Mouse (Mus musculus) cerebellum, adult 8-10 months (tissue): ENCODE measurements around the gene Wdr70.

ENCODE experiments used
- DNase-seq: peaks from one replicate; pipeline ENCODE4 v3.0.0; 2022

Gene Wdr70

DNA sequence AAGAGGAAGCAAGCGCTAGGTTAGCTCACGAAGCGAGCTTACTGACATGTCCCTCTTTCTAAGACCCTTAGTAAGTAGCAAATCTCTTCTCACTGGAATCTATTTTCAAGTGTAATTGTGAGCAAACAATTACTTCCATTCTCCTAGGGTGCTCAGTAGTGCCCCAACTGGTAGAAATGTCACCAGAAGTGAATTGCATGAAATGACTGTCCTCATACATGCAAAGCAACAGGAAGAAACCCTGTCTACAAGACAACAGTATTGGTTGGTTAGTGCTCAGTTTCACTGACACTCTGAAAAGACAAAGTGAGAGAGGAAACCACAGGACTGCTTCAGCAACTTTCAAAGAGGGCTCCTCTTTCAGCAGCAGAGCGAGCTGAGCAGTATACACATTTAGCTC is 173.6 kb downstream of the Wdr70 start:
- no peak for DNase-seq

DNA sequence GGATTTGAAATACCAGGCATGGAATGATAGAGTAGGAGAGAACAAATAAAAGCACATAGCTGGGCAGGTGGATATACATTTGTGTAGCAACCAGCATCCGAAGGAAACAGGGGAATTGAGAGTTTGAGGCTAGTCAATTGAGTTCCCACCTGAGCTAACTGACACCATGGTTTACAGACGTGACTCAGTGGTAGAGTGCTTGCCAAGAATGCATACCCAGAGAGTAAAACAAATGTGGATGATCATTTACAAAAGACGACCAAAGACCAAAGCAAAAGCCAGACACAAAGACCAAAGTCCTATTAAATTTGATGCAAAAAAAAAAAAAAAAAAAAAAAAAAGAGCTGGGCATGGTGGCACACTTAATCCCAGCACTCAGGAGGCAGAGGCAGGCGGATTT is 175.7 kb downstream of the Wdr70 start:
- DNase-seq, result no peak

DNA sequence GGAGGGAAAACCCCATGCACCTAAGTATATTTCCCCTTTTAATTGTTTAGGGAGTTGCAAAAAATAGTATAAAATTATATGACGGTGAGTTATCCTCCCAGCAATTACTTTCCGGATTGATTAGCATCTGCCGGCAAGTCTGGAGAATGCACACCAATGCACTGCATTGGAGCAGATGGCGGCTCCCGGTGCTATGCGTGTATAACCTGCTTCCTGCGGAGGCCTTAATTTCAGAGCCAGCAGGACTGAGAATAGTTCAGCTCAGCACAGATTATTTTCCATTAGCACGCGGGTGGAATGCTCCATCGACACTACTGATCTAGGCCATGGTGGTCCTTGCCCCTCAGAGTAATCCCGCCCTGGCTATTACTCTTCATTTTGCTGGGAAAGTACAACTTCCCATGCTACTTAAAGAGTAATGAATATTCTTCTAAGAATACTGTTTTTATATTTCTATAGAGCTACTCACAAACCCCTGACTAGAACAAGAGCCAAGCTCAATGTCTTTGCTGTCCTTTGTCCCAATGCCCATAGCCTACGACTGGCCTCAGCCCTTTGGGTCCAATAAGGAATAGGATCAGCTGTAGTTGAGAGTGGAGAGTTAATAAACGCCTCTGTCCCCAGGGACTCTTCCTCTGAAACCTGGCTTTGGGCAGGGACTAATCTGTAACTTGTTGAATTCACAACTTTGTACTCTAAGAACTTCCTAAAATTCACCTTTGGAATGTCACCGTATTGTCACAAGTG is 176.5 kb downstream of the Wdr70 start:
- peak; percentile 56 for DNase-seq

- peak; percentile 13 for DNase-seq
Measured at GRCm38 (mm10) chr15:7921124-7921523, 177.9 kb downstream of the Wdr70 start.

DNA sequence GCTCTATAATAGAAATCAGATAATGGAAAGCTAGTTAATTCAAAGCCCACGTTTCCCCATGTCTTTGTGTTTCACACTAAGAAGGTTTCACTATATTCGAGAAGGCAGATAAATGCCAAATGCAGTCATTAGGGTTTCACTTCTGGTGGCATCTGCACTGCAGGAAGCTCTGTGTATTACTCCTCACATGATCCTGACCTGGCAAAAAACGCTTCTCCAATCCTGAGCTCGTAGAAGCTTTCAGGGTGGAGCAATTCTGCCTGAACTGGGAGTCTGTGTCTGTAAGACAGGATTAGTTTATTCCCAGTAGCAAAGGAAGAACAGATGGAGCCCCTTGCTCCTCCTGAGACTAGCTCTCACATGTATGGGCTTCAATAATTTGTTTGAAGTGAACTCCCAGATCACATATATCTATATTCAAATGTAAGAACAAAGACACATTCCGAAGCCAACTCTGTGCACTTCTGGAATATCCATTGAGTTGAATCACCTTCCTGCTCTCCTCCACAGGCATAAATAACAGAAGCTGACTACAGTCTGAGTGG is 192.4 kb downstream of the Wdr70 start:
- DNase-seq, result no peak

GRCm38 (mm10) chr15:7899286-7899685 is 199.7 kb downstream of the Wdr70 start:
- no peak for DNase-seq

DNA sequence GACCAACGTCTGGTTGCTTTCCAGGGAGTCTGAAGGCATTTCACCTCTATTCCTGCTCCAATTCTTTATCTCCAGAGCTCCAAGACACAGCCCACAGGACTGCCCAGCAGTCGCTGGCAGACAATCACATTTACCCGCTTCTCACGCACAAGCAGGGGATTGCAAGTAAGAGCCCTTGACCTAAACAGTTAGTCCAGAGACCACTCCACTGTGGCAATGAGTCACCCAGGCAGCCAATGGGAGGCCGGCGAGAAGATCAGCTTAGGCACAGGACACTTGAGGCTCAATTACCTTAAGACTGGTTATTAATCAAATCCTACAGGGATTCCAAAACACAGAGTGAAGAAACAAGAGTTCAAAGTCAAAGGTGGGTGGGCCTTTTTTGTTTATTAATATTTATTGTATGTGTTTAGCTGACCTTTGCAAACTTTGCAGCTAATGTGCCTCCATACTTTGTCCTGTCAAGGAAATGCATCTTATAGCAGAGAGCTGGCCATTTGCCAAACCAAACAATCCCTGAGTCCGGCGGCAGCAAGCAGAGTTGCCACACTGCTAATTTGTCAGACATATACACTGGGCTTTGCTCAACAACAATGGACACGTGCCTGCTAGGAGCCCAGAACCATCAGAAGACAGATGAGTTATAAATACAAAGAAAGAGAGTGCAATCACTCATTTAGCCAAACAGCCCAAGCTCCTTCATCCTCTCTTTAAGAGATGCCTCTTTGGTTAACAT is 207.3 kb downstream of the Wdr70 start:
- DNase-seq, result no peak

- DNase-seq, result no peak
Measured at GRCm38 (mm10) chr15:7890286-7890685, 208.7 kb downstream of the Wdr70 start.

DNA sequence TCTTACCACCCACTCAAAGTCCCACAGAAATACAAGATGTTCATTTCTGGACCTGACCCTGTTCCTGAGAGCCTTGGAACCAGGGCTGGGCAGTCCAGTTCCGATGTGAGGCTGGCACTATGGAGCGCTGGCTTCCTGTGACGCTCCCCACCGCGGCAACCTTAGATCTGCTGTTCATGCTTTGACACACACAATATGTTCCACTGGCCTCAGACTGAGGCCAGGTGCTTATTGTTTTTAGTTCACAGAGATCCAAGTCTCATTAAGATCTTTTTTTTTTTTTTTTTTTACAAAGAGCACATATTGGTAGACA is 209.7 kb downstream of the Wdr70 start:
- DNase-seq, result no peak

DNA sequence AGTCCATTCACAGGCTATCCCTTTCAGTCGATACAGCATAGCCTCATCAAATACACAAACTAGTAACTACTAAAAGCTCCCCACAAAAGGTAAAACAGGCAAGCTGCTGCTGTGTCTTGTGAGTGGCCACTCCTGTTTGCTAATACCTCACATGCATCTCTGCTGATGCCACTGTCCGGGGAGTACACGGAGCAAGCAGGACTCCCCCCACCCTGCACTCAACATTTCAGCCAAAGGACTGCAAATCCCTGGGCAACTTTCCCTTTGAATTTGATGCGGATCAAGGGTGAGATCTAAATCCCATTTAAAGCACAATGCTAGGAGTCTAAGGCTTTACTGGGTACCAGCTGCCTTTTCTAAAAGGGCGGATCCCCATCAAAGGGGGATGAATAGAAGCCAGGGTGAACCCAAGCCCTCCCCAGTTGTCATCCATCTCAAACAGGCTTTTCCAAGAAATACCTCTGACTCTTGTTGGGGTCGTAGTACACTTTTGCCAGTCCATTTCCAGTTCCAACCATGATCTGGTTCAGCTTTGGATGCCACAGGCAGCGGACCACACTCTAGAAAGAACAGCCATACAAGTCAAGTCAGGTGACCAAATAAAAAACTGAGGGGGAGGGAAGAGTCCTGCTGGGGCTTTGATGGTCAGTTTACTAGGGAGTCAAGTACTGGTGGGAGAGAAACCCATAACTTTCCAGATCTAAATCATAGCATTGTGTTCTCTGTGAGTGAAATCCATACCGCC is 210.2 kb downstream of the Wdr70 start:
- DNase-seq, result no peak

- DNase-seq, result no peak
Measured at GRCm38 (mm10) chr15:7886591-7886990, 212.4 kb downstream of the Wdr70 start.

GRCm38 (mm10) chr15:7885106-7885505 is 213.9 kb downstream of the Wdr70 start:
- no peak for DNase-seq

DNA sequence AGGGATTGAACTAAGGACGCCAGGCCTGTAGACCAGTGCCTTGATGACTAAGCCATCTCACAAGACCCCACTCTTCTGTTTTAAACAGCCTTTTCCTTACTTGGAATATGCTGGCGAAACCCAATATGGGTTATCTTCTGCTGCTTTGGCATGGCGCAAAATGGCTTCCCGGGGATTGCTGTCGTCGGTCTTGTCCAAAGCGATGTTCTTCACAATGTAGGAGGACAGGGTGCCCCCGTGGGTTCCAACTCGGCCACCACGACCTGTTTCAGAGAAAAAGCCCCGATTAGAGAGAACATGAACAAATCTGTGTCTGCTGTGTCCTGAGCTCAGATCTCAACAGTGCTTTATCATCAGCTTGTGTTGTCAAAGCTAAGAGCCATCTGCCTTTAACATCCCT is 214.8 kb downstream of the Wdr70 start:
- no peak for DNase-seq

GRCm38 (mm10) chr15:7879956-7880355 is 219.1 kb downstream of the Wdr70 start:
- no peak for DNase-seq

DNA sequence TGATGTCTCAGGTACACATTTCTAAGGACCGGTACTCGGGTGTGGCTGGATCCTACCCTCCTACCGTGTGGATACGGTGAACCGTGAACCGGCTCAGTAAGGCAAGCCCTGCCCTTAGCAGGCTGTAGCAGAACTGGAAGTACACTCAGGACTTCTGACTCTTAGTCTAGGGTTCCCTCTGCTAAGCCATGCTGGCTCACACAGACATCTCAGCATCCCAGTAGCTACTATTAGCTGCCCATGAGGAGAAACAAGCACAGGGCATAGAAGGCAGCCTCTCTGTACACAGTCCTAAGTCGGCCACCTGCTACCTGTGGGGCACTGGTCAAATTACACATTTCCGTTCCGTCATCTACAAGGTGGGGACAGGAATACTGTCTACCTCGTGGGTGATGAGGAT is 220.1 kb downstream of the Wdr70 start:
- no peak for DNase-seq

- no peak for DNase-seq
Measured at GRCm38 (mm10) chr15:7877560-7878467, 221.2 kb downstream of the Wdr70 start.

DNA sequence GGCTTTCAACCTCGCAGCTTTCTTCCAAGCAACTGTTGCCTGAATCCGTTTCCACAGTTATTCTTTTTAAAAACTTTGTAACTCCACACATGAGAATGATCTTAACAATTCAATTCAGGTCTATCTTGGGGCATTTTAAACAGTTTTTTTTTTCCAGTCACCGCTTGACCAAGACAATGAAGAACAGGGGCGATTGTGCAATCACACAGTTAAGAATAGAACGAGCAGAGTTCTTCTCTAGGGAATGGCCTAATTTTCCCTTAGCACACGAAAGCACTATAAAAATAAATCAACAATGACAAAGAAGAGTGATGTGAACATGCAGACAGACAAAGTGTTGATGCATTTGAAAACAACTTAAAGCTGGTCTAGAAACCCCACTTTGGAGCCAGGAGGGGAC is 223.1 kb downstream of the Wdr70 start:
- DNase-seq, result no peak

DNA sequence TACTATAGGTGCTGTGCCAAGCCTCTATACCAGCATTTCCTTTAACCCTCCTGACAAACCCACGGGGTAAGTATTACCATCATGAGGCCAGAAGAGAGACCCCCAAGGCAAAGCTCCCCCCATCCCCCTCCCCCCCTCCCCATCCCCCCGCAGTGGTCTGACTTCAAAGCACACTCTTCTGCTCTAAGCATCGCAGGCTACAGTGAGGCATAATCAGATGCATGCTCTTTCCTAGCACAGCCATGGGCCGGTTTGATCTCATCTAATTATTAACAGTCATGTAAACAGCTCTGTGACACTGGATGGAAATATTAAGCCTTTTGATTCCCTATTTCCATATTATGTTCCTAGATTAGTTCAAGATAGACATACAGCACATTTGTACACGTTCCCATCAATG is 226.5 kb downstream of the Wdr70 start:
- no peak for DNase-seq

DNA sequence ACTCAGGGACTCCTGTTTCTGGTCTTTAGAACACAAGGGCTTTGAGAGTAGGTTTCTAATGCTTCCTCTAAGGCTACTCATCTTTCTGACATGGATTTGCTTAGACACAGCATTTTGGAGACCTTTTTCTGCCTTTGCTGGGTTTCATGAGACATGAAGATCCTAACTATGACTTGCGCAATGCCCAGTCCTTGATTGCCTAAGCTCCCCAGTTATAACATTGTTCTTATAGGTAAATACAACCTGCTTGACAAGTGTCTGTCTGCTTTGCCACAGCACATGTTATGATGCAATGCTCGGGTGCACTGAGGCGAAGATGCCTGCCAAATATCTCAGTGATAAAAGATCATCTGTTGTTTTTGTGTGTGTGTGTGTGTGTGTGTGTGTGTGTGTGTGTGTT is 233.7 kb downstream of the Wdr70 start:
- no peak for DNase-seq

GRCm38 (mm10) chr15:7863328-7863727 is 235.7 kb downstream of the Wdr70 start:
- no peak for DNase-seq

DNA sequence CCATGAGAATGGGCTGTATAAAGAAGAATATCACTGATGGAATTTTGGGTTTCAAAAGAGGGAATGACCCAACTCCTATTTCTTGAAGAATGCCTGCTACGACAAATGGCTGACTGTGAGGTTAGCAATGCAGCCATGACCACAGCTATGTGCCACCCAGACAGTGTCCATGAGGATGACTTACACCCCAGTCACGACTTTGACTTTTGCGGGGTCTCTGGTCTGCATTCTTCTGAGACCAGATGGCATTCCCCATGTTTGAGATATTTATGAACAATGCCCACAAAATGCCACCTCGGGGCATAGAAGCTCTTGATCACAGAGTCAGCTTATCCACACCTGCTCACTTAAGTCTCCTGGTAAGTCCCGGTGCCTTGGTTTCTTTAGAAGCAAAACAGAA is 236.1 kb downstream of the Wdr70 start:
- no peak for DNase-seq

GRCm38 (mm10) chr15:7858841-7859240 is 240.2 kb downstream of the Wdr70 start:
- no peak for DNase-seq

GRCm38 (mm10) chr15:7857418-7857817 is 241.6 kb downstream of the Wdr70 start:
- DNase-seq, result no peak
